Mouse (Mus musculus) right cerebral cortex, postnatal 25 days (tissue): ENCODE data around the gene Usp38.
"Not testable (repeated sequence)": the region's sequence is repeated elsewhere in the genome, so short reads cannot be mapped to it uniquely, and the experiment has no call there.

Source experiments
- DNase-seq: peaks from one replicate; pipeline ENCODE4 v3.0.0; 2022

Usp38 gene

GRCm38 (mm10) chr8:81014789-81015699 is at the start of gene Usp38:
TSS of gene Usp38 (minus strand) at chr8:81014928.
- DNase-seq = peak; percentile 99

DNA sequence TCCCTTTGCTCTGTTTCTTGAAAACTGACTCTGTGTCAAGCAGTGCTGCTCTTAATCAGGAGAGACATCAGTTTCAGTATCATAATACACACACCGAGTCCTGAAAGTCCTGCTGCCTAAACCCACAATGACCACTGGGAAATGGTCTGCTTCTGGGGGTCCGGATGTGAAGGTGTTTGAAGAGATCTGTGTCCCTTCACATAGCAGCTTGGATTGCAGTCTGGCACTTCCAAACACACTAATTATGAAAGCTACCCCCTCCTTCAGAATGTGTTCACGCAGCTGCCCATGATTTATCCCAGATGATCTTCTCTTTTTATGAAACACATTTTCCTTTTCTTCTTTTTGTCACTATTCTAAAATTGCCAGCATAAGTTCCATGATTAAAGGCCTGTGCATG is 47.8 kb upstream of the Usp38 start:
- no peak for DNase-seq

- DNase-seq = no peak
These were observed 47.2 kb upstream of the Usp38 start for GRCm38 (mm10) chr8:81061950-81062349.

GRCm38 (mm10) chr8:81044201-81044600 is 29.5 kb upstream of the Usp38 start:
- DNase-seq = no peak

DNA sequence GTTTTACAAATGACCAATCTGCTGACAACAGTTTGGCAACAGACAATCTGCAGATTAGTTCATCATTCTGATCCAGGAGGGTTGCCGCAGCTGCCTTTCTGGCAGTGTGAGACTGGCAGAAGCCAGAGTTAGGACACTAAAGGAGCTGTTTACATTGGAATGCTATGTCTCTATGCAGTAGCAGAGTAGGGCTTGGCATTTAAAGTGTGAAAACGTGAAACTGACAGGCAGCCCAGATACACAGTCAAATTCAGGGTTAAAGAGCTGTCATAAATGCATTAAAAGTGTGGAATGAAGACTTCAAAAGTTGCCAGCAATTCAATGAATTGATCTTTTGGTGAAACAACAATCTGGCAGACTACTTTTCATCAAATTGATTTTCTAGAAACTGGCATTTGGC is 13.3 kb upstream of the Usp38 start:
- no peak for DNase-seq

GRCm38 (mm10) chr8:81017548-81017947 is 2.8 kb upstream of the Usp38 start:
- not testable (repeated sequence) for DNase-seq

- DNase-seq = no peak
These were observed 757 bp downstream of the Usp38 start for GRCm38 (mm10) chr8:81013811-81014530.

GRCm38 (mm10) chr8:81012699-81013098 is 2.0 kb downstream of the Usp38 start:
- no peak for DNase-seq

DNA sequence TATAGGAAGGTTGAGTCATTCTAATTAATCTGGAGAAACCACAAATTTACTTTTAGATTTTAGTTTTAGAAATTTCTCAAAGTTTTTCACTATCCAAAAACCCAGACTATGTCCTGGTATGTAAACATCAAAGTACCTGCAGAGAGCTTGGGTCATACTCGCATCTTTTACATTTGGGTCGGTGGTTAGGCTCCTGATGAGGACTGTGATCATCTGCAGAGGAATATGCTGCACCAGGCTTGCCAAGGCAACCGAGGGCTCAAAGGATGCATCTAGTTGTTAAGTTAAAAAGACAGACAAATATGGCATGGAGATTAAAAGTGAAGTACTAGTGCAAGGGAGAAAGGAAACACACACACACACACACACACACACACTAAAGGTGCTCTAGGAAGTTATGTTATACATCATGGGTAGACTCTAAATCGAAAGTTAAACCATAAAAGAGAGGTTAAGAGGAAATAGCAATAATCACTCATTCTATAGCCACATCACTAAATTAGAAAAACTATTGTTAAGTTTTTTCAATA is 2.6 kb downstream of the Usp38 start:
- no peak for DNase-seq

DNA sequence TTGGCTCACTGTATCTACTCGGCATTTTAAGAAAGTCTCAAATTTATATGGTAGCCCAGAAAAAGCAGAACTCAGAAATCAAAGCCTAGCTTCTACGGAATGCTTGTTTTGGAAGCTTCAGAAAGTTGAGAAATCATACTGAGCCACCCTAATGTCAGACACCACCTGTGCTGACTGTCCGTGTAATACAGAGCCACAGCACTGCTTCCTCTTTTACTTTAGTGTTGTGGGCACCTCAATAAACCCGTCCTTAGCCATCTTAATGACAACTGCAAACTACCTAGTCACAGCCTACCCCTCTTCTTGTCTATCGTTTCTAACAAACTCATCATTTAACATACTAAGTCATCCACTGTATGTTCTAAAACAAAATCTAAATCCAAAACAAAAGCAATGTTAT is 4.3 kb downstream of the Usp38 start:
- no peak for DNase-seq

DNA sequence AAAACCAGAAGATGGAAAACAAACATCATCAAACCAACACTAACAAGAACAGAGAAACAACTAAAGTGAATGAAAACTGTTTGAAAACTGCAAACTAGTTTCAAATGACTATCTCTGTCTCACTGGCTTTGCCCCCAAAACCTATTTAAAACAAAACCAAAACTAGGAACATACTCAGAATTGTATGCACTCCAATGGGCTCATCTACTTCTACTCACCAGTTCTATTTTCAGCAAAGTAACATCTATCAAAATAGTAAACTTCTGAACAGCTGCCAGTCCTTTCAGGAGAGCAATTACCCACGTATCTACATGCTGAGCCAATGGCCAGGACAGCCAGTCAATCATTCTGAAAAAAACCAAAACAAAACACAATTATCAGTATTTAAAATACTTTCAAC is 9.6 kb downstream of the Usp38 start:
- no peak for DNase-seq

DNA sequence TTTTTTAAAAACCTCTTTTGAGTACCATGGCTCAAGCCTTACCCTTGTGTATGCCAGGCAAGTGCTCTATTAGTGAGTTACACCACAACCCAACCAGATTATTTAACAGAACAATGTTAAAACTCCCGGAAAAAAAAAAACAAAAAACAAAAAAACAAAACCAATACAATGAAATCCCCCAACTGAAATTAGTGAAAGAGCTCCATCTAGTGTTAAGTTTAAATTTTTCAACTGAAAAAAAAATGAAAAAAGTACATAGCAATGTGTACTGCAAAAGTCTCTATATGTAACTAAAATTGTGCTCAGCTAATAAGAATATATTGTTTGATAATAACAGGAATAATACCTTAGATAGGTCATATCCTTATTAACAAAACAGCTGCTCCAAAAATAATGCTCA is 18.1 kb downstream of the Usp38 start:
- DNase-seq = no peak

DNA sequence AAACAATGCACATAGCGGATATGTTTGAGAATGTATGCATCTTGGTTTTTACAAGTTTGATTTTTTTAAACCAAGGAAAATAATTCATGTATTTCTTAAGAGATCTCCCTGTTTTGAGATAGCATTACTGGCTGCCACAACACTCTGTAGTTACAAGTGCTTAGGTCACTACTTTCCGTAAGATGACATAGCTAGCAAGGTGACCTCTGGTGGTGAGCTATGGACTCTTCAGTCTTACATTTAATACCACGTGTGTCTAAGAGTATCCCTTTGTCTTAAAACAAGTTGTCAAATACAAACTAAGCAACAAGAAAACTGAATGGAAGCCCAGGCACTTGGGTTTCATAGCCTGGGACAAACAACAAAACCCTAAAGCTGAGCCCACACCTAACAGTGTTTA is 22.8 kb downstream of the Usp38 start:
- DNase-seq = no peak

DNA sequence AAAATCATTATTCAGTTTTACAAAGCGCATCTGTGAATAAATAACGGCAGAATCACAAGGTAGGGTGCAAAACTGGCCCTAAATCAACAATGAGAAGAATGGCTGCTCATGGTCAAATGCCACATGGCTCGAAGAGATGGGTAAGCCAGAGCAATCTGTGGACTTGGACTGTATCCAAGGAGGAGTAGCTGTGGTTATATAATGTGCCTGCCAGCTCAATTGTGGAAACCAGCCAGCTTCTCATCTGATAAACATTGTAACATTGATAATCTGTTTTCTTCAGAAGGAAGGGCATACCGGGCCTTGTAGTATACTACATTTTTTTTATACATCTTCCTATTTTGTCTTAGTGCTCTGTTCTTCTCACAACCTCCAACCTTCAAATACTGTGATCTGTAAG is 31.9 kb downstream of the Usp38 start:
- DNase-seq = no peak

- no peak for DNase-seq
These were observed 33.0 kb downstream of the Usp38 start for GRCm38 (mm10) chr8:80981696-80982095.

- no peak for DNase-seq
These were observed 34.7 kb downstream of the Usp38 start for GRCm38 (mm10) chr8:80980063-80980462.

- DNase-seq = no peak
These were observed 37.5 kb downstream of the Usp38 start for GRCm38 (mm10) chr8:80977231-80977630.

GRCm38 (mm10) chr8:80971150-80971549 is 43.6 kb downstream of the Usp38 start:
- no peak for DNase-seq

DNA sequence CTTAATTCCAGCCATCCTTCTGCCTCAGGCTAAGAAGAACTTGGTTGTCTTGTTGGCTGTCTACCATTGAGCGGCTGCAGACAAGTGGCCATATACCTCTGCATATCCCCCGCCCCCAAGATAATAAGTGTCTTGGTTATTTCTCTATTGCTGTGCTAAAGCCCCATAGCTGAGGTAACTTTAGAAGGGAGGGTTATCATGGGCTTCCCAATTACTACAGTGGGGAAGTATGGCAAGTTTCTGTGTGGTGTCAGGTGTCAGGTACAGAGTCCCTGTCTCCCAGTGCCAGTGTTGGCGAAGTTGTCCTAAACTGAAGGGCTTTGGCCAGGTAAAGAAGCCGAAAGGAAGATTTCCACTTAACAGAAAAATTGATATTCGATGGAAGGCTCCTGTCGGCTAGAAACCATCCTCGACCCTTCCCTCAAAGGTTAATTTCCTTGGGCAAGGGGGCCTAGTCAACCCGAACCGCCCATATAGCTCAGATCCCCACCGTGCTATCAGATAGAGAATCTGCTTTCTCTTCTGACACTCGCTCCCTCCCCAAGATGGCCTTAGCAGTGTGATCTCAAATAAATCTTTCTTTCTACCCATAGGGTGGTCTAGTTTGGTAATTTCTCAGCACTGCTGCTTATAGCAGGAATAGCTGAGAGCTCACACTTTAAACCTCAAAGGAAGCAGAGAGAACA is 44.6 kb downstream of the Usp38 start:
- DNase-seq = no peak

- DNase-seq = no peak
These were observed 45.3 kb downstream of the Usp38 start for GRCm38 (mm10) chr8:80969423-80969822.

DNA sequence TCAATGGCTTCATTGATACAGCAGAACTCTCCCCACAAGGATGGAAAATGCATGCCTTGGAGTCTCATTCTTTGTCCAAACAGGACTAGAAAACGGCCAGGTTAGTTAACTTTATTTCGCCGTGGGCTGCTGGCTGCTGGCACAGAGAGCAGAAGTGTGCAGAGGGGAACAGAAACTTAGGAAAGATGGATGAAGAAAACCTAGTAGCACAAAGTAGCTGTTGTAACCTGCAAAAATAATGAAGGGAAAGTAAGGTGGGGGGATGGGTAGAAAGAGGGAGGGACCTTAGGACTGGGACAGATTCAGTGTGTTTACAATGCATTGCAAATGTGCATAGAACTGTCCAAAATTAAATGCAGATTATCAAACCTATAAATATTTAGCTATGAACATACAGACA is 51.6 kb downstream of the Usp38 start:
- no peak for DNase-seq

GRCm38 (mm10) chr8:80962592-80962983 is 52.1 kb downstream of the Usp38 start:
- no peak for DNase-seq

DNA sequence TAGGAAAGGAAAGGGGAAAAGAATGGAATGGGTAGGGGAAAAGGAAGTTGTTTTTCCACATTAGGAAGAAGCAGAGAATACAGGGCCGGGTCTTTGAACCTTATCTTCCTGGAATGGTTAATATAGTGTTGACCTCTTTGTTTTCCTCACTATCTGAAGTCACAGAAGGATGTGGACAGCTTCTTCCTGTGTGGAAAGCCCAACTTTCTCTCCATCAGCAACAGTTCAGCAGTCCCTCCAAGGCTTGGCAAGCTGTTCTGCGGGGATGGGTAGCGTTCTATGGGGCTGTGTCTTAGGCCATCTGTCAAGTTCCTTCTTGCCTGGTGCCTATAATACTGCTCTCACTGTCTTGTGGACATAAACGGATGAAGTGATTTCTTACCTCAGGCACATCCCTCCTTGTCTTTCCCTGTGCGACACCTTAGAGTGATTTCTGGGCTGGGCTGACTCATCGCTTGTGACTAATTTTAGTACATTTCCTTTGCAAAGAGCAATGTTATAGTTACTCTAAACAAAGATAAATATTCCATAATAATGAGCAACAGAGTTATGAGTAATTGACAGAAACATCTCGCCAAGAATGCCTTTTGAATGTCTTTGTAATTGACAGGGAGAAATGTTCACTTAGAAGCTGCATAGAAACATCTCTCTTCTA is 52.7 kb downstream of the Usp38 start:
- no peak for DNase-seq
